Mouse (Mus musculus) forebrain, postnatal 0 days (tissue): ENCODE results near the gene Fbf1. TPM values are rescaled to one million over a fixed set of nuclear protein-coding genes. Genes with fewer than 3 reads are reported as not detected.

Experiments used
- ATAC-seq: fragments of 200-750 bp; cut with Nextera tagmentation; 2 replicates; pipeline ENCODE4 v1.8.0; 2017; ENCODE audit warnings: mild to moderate bottlenecking, moderate library complexity
- DNase-seq: peaks from one replicate; pipeline ENCODE4 v3.0.0-alpha.2; 2015
- H3K27ac ChIP-seq: fragments of 300-500 bp; sonication (generic); 2 replicates; pipeline ENCODE4 v1.5.1; 2014; ENCODE audit warnings: low read depth, mild to moderate bottlenecking, antibody characterized with exemption, low read length, moderate library complexity, mixed read lengths
- H3K27me3 ChIP-seq: fragments of 300-500 bp; sonication (generic); 2 replicates; pipeline ENCODE4 v1.6.1; 2014; ENCODE audit warnings: mild to moderate bottlenecking, low read length, mixed read lengths; ENCODE audit not compliant: insufficient read depth
- H3K36me3 ChIP-seq: fragments of 300-500 bp; sonication (generic); 2 replicates; pipeline ENCODE4 v1.6.1; 2014; ENCODE audit warnings: mild to moderate bottlenecking, moderate library complexity; ENCODE audit not compliant: insufficient read depth
- H3K4me1 ChIP-seq: fragments of 300-500 bp; sonication (generic); 2 replicates; pipeline ENCODE4 v1.6.1; 2014; ENCODE audit warnings: antibody characterized with exemption; ENCODE audit not compliant: insufficient read depth
- H3K4me2 ChIP-seq: fragments of 300-500 bp; sonication (generic); 2 replicates; pipeline ENCODE4 v1.6.1; 2014; ENCODE audit warnings: low read depth, mild to moderate bottlenecking, moderate library complexity
- H3K4me3 ChIP-seq: fragments of 300-500 bp; sonication (generic); 2 replicates; pipeline ENCODE4 v1.5.1; 2014; ENCODE audit warnings: low read depth, low read length, mixed read lengths
- H3K9ac ChIP-seq: fragments of 300-500 bp; sonication (generic); 2 replicates; pipeline ENCODE4 v1.6.1; 2014; ENCODE audit warnings: mild to moderate bottlenecking
- H3K9me3 ChIP-seq: fragments of 300-500 bp; sonication (generic); 2 replicates; pipeline ENCODE4 v1.6.1; 2016; ENCODE audit warnings: low read length
- CTCF ChIP-seq: sonication (generic); IDR thresholded peaks from 2 replicates; pipeline ENCODE4 v1.5.1; 2016; ENCODE audit warnings: antibody characterized with exemption, control low read depth, low read depth
- WGBS: fragments of 180-500 bp; shearing (Covaris S2); extraction: QIAGEN DNeasy Blood & Tissue Kit; methylation state at CpG from one replicate; pipeline ENCODE4 v1.1.7; 2014; 5-methylcytosine and 5-hydroxymethylcytosine counted together
- polyA plus RNA-seq: library from polyadenylated mRNA; unstranded; fragments of >200 nt; fragmentation: Nextera tagmentation; extraction: Ambion mirVana; gene quantifications from 2 replicates; pipeline ENCODE4 v1.2.1, GENCODE M21; 2015
- total RNA-seq: library from RNA; depleted of rRNA; stranded (reverse); fragments of >200 nt; gene quantifications from 2 replicates; pipeline ENCODE4 v1.2.3, GENCODE M21; 2014

Fbf1 gene
- total and polyA plus RNA-seq, 2 experiments from 2014 or later: 38.2 to 108 TPM

DNA sequence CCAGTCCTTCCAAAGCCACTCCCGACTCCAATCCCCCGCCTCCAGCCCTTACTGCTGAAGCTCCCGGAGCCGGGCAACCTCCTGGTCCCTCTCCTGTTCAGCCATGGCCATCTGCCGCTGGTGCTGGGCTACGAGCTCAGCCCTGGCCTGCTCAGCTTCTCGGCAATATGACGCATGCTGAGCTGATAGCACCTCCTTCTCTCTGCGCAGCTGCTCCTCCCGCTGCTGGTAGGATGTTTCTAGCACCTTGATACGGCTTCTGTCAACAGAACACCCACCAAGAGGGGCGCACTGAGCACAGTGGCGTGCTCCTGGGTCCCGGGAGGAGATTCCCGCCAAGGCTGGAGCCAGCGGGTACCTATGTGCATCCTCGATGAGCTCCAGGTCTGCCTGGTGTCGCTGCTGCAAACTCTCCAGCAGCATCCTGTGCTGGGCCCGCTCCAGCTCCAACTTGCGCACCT, 19.2 kb downstream of the Fbf1 start:
- Histone ChIP-seq H3K4me1 (no peaks in the 10 kb centered on the region), H3K27ac (no peak overlapping the region), H3K4me2 (no peak overlapping the region), H3K9ac (no peak overlapping the region), H3K36me3 (peaks cover 97% of the 10 kb centered on the region), H3K27me3 (no peaks in the 10 kb centered on the region), H3K9me3 (no peaks in the 10 kb centered on the region), H3K4me3 (no peak overlapping the region)
- ATAC-seq (no peak), DNase-seq (no peak)
- no peak for TF ChIP-seq CTCF
- WGBS: 69% methylated on average over 20 of the region's 20 CpGs

DNA sequence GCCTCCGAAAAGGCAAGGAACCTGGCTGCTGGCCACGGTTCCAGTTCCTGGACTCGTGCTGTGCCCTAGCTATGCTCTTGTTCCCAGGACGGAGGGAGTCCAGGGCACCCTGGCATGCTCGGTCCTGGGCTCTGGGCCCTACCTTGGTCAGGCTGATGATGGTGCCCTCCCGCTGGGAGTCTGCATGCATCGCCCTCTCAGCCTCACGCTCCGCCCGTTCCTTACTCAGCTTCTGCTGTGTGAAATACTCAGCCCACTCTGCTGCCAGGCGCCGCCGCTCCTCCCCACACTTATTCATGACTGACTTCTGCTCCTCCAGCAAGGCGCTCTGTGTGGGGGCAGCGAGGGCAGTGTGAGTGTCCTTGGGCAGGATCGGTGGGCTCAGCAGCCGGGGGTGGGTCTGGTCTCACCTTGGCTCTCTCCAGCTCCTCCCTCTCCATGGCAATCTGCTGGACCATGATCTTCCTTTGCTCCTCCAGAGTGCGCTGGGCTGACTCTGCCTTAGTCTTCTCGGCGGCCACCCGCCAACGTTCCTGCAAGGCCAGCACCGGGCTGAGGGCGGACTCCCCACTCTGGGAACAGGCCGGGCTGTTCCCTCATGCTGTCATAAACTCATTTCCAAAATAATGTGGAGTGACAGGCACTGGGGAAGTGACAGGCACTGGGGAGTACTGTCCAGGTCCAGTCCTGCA, 21.5 kb downstream of the Fbf1 start:
- Histone ChIP-seq H3K4me2 (no peak overlapping the region), H3K9me3 (no peaks in the 10 kb centered on the region), H3K4me1 (no peaks in the 10 kb centered on the region), H3K27me3 (no peaks in the 10 kb centered on the region), H3K9ac (no peak overlapping the region), H3K4me3 (no peak overlapping the region), H3K36me3 (peaks cover 94% of the 10 kb centered on the region), H3K27ac (0 out of 2 replicates have a peak overlapping the region, but pooled peaks have one; percentile 35)
- no peak for TF ChIP-seq CTCF
- WGBS: 71% methylated on average over 25 of the region's 25 CpGs
- ATAC-seq (peak; percentile 63), DNase-seq (peak; percentile 45)

DNA sequence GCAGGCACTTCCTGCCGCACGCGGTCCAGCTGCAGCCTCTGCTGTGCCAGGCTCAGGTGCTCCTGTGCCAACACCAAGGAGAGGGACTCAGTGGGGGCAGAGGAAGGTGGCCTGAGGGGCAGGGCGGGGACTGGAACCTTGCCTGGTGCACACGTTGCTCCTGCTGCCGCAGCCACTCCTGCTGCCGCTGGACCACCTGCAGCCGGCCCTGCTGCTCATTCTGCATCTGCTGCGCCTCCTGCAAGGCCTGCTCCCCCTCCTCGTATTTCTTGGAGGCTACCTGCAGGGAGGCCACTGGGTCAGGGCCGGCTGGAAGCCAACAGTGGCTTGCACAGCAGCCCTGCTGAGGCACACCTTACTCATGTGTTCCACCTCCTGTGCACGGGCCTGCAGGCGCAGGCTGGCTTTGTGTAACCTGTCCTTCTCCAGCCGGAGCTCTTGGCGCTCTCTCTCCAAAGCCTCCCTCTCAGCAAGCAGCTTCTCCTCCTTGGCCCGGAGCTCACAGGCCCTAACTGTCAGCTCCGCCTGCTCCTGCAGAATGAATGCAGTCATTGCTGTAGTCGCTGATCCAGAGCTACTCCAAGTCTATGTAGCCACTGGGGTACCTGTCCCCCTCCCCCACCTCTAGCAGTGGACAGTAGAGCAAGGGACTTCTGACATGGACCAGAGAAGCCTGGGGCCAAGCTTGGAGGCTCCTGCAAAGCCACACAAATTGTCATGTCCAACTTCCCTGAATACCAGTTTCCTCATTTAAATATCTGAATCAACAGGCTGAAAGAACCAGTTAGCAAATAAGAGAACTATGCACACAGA, 22.3 kb downstream of the Fbf1 start:
- TF ChIP-seq CTCF: no peak
- Histone ChIP-seq H3K9me3 (no peaks in the 10 kb centered on the region), H3K36me3 (peaks cover 86% of the 10 kb centered on the region), H3K4me2 (no peak overlapping the region), H3K4me1 (no peaks in the 10 kb centered on the region), H3K27me3 (no peaks in the 10 kb centered on the region), H3K9ac (no peak overlapping the region), H3K27ac (peak overlapping the region; percentile 57; the same call in 1 of the 2 replicates), H3K4me3 (no peak overlapping the region)
- DNase-seq: no peak
- WGBS: 53% methylated on average over 18 of the region's 18 CpGs
- ATAC-seq: peak; percentile 4; the same call in 1 of the 2 replicates

- Histone ChIP-seq H3K27me3 (no peaks in the 10 kb centered on the region), H3K4me2 (no peak overlapping the region), H3K36me3 (peaks cover 66% of the 10 kb centered on the region), H3K9ac (no peak overlapping the region), H3K4me3 (no peak overlapping the region), H3K9me3 (no peaks in the 10 kb centered on the region), H3K4me1 (no peaks in the 10 kb centered on the region), H3K27ac (no peak overlapping the region)
- TF ChIP-seq CTCF: no peak
- WGBS: 94% methylated on average over 3 of the region's 3 CpGs
- no peak for DNase-seq
- ATAC-seq: no peak
Measured at GRCm38 (mm10) chr11:116143468-116143867, 24.5 kb downstream of the Fbf1 start.

- no peaks in the 10 kb centered on the region for H3K27me3 ChIP-seq
- H3K9me3 ChIP-seq: no peaks in the 10 kb centered on the region
- 78% methylated on average over 10 of the region's 10 CpGs for WGBS
- H3K36me3 ChIP-seq: peaks cover 55% of the 10 kb centered on the region
- H3K4me3 ChIP-seq: no peak overlapping the region
- no peaks in the 10 kb centered on the region for H3K4me1 ChIP-seq
- TF ChIP-seq CTCF: no peak
- no peak overlapping the region for H3K4me2 ChIP-seq
- no peak for DNase-seq
- no peak overlapping the region for H3K9ac ChIP-seq
- no peak overlapping the region for H3K27ac ChIP-seq
- no peak for ATAC-seq
Measured at GRCm38 (mm10) chr11:116142211-116142991, 25.6 kb downstream of the Fbf1 start.

DNA sequence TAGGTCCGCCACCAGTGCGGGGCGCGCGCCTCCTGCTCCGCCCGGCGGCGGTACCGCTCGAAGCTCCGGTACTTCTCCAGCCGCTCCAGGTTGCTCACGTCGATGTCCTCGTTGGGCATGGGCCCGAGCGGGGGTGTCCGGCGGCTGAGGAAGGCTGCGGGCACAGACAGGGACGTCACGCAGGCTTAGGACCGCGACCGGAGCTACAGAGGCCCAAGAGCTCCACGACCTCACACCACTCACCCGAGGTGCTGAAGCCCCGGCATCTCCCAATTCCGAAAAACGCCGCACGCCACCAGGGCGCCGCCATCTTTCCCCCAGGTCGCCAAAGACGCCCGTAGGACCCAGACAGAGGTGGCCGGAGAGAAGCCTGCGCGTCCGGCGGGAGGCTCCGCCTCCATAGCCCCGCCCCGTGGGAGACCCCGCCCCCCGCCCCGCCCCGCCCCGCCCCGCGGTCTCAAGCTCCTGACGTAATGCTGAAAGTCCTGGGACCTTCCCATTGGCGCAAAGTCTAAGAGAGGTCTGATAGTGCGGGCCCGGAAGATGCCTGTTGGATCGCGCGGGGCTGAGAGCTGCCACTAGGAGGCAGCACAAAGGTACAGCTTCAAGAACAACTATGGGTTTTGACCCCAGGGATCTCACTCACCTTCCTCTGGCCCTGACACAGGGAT, 29.4 kb downstream of the Fbf1 start, which contains the start of gene Mrpl38:
Mrpl38 (minus strand) TSS at position 401 of the 671 bp plus-strand sequence.
- DNase-seq (peak; percentile 92), ATAC-seq (peak; percentile 97)
- H3K4me3 ChIP-seq: peak within 1 kb of the TSS; percentile 68
- H3K4me2 ChIP-seq: peak within 1 kb of the TSS; percentile 69
- H3K27me3 ChIP-seq: no peaks in the 10 kb centered on the region
- no peaks in the 10 kb centered on the region for H3K4me1 ChIP-seq
- peak within 1 kb of the TSS; percentile 78 for H3K9ac ChIP-seq
- H3K36me3 ChIP-seq: peaks cover 36% of the 10 kb centered on the region
- H3K27ac ChIP-seq: peak within 1 kb of the TSS; percentile 66
- no peaks in the 10 kb centered on the region for H3K9me3 ChIP-seq
- peak; percentile 81 for TF ChIP-seq CTCF
- under 1% methylated on average over 58 of the region's 60 CpGs for WGBS
